Mouse (Mus musculus): Measurements from ENCODE around the gene Zfp40. TPM values are rescaled to one million over a fixed set of nuclear protein-coding genes. Genes with fewer than 3 reads are reported as not detected.
A peak's percentile ranks its signal among the peaks of the same experiment; 100 is the strongest.
"Not testable (repeated sequence)": the region's sequence is repeated elsewhere in the genome, so short reads cannot be mapped to it uniquely, and the experiment has no call there.

Gene Zfp40
- total RNA-seq (2021) = 14.0 and 16.0 TPM in 2 replicates
- long read RNA-seq, full-length matches to known transcripts = 4 of 4 reads
- long read RNA-seq, partial matches to known transcripts = 0 of 4 reads
- long read RNA-seq, other reads (novel, unspliced or antisense) = 0 of 4 reads

GRCm38 (mm10) chr17:23192453-23193379, at the start of gene Zfp40:
Zfp40 (minus strand) TSS chr17:23193252.
- peak; percentile 89 for DNase-seq

DNA sequence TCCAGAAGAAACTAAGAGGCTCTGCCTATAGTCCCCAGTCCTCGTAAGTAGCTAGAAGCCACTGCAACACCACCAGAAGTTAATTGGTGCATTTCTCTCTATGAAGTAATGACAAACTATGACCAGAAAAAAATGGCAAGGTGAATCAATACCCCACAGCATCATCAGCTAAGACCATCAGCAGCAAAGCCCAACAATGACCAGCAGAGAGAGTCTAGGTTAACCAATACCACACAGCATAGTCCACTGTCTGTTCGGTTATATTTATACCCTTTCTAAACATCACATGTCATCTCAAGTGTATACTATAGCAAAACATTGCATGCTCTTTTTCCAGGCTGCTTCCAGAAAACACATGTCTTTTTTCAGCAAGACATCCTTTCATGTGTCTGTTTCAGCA, 25.3 kb upstream of the Zfp40 start:
- DNase-seq = no peak

DNA sequence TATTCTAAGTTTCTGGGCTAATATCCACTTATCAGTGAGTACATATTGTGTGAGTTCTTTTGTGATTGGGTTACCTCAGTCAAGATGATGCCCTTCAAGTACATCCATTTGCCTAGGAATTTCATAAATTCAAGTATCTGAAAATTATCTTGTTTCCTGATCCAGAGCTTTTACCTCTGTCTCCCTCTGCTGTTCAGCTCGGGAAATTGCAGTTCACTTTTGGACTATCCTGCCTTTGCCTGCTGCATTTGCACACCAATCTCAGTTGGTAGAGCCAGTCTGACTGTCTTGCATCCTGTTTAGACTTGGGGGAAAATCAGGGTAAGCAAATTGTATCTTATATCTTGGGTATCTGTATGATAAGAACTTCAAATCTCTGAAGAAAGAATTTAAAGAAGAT, 6.8 kb upstream of the Zfp40 start:
- not testable (repeated sequence) for DNase-seq

- DNase-seq = peak; percentile 55
Measured at GRCm38 (mm10) chr17:23193441-23193840, 389 bp upstream of the Zfp40 start.

- DNase-seq = peak; percentile 12
Measured at GRCm38 (mm10) chr17:23187680-23188079, 5.4 kb downstream of the Zfp40 start.

Other genes with a start within 250 kb of the Zfp40 start
- gene Vmn2r-ps130, start 132.1 kb downstream of the Zfp40 start, total RNA-seq (2021) = not detected in 2 replicates
- gene Vmn2r114, start 119.3 kb upstream of the Zfp40 start, total RNA-seq (2021) = not detected in 2 replicates
- not detected in 2 replicates for gene Vmn2r115, start 150.5 kb upstream of the Zfp40 start, total RNA-seq (2021)
- not detected in 2 replicates for gene Vmn2r116, start 191.4 kb upstream of the Zfp40 start, total RNA-seq (2021)

Data from adrenal gland, postnatal 25 days (tissue).